ENCODE assay signal across 8 mouse cellular contexts in genomic region chr10:30810967-30811293, GRCm38 (mm10). TPM values are rescaled to one million over a fixed set of nuclear protein-coding genes. Genes with fewer than 3 reads are reported as not detected.
DNase-seq lines count a peak whose midpoint lies in the region; ATAC-seq and TF ChIP-seq lines count a peak whose summit lies in the region.

No protein-coding gene starts in this region.

- WGBS in embryonic facial prominence, embryonic 13.5 days = 4% methylated on average over 11 of the region's 11 CpGs
- WGBS in heart, adult 2 months = 2% methylated on average over 11 of the region's 11 CpGs
- 9% methylated on average over 11 of the region's 11 CpGs for WGBS in limb, embryonic 14.5 days
- WGBS in midbrain, postnatal 0 days = 10% methylated on average over 11 of the region's 11 CpGs

- ATAC-seq in embryonic facial prominence, embryonic 13.5 days (ENCODE audit: insufficient number of reproducible peaks, insufficient read depth, low FRiP score, low TSS enrichment, low read depth) = peak; percentile 76
- ATAC-seq in limb, embryonic 14.5 days (ENCODE audit: low FRiP score, low read depth) = peak; percentile 97
- ATAC-seq in midbrain, postnatal 0 days (ENCODE audit: low FRiP score) = peak; percentile 96

- peak; percentile 90 for DNase-seq in 3T3-L1 (ENCODE audit: low read depth, low spot score)
- DNase-seq in adrenal gland, postnatal 36 days = peak; percentile 60 to 69
- DNase-seq in heart, adult 2 months = peak; percentile 72 to 83
- peak; percentile 79 to 85 for DNase-seq in kidney, adult 8-10 months
- peak; percentile 94 for DNase-seq in limb, embryonic 14.5 days (ENCODE audit: low spot score)
- DNase-seq in midbrain, postnatal 0 days (ENCODE audit: low spot score) = peak; percentile 95
- DNase-seq in spleen, postnatal 14 days (ENCODE audit: low spot score in 2 of 2) = peak; percentile 35 to 62

- H3K79me2 ChIP-seq in heart, adult 2 months (replicated peaks; ENCODE audit: control insufficient read depth, insufficient read depth, low read length) = no peaks in the 10 kb centered on the region

- peak; percentile 75; the same call in 1 of the 2 replicates for TF ChIP-seq EP300 in heart, adult 2 months (IDR thresholded peaks at IDR 0.05; ENCODE audit: insufficient read depth, low read depth, low read length)

- intact Hi-C loops in heart, adult 2 months (cut with DNase I) = loop anchor here (5.0 kb wide), 2 partner anchors 94 to 209 kb away; partner anchors contain the start of gene Trmt11

- H3K9ac ChIP-seq in embryonic facial prominence, embryonic 13.5 days = peak overlapping the region; percentile 56; the same call in 1 of the 2 replicates
- peak overlapping the region; percentile 85 for H3K9ac ChIP-seq in heart, adult 2 months (ENCODE audit: low read depth, low read length)
- H3K9ac ChIP-seq in limb, embryonic 14.5 days (ENCODE audit: low read depth, low read length, severe bottlenecking) = no peak overlapping the region
- peak overlapping the region; percentile 52 for H3K9ac ChIP-seq in midbrain, postnatal 0 days (replicated peaks; ENCODE audit: low read length, poor library complexity, severe bottlenecking)

- peak overlapping the region; percentile 49 for H3K4me3 ChIP-seq in embryonic facial prominence, embryonic 13.5 days
- peak overlapping the region; percentile 56 for H3K4me3 ChIP-seq in heart, adult 2 months
- H3K4me3 ChIP-seq in limb, embryonic 14.5 days (replicated peaks; ENCODE audit: low read length) = peak overlapping the region; percentile 42
- H3K4me3 ChIP-seq in midbrain, postnatal 0 days (ENCODE audit: low read depth, low read length) = peak overlapping the region; percentile 47

- no peak overlapping the region for H3K27ac ChIP-seq in embryonic facial prominence, embryonic 13.5 days
- peak overlapping the region; percentile 30 for H3K27ac ChIP-seq in heart, adult 2 months
- no peak overlapping the region for H3K27ac ChIP-seq in limb, embryonic 14.5 days (replicated peaks; ENCODE audit: low read depth, low read length)
- H3K27ac ChIP-seq in midbrain, postnatal 0 days (ENCODE audit: low read depth, low read length) = peak overlapping the region; percentile 72

- no peaks in the 10 kb centered on the region for H3K27me3 ChIP-seq in embryonic facial prominence, embryonic 13.5 days
- H3K27me3 ChIP-seq in heart, adult 2 months (ENCODE audit: control insufficient read depth, insufficient read depth, low read length) = no peaks in the 10 kb centered on the region
- no peaks in the 10 kb centered on the region for H3K27me3 ChIP-seq in limb, embryonic 14.5 days (ENCODE audit: control insufficient read depth, insufficient read depth, low read length)
- no peaks in the 10 kb centered on the region for H3K27me3 ChIP-seq in midbrain, postnatal 0 days (ENCODE audit: insufficient read depth, low read length)

- peak; percentile 54; the same call in 1 of the 2 replicates for TF ChIP-seq POLR2A in heart, adult 2 months (IDR thresholded peaks at IDR 0.05; ENCODE audit: insufficient read depth, low read depth, low read length)
- no peak for TF ChIP-seq POLR2A in limb, embryonic 14.5 days (IDR thresholded peaks at IDR 0.05; ENCODE audit: borderline replicate concordance, extremely low read depth, insufficient read depth, insufficient read length)

- H3K36me3 ChIP-seq in embryonic facial prominence, embryonic 13.5 days = no peaks in the 10 kb centered on the region
- no peaks in the 10 kb centered on the region for H3K36me3 ChIP-seq in heart, adult 2 months (ENCODE audit: control insufficient read depth, insufficient read depth, low read length)
- H3K36me3 ChIP-seq in limb, embryonic 14.5 days (ENCODE audit: control insufficient read depth, insufficient read depth, low read length) = no peaks in the 10 kb centered on the region
- H3K36me3 ChIP-seq in midbrain, postnatal 0 days (ENCODE audit: insufficient read depth, low read length) = no peaks in the 10 kb centered on the region

- H3K9me3 ChIP-seq in embryonic facial prominence, embryonic 13.5 days = no peaks in the 10 kb centered on the region
- H3K9me3 ChIP-seq in limb, embryonic 14.5 days (ENCODE audit: control insufficient read depth, low read length) = no peaks in the 10 kb centered on the region
- H3K9me3 ChIP-seq in midbrain, postnatal 0 days (ENCODE audit: low read length) = no peaks in the 10 kb centered on the region

- no peaks in the 10 kb centered on the region for H3K4me1 ChIP-seq in embryonic facial prominence, embryonic 13.5 days
- peaks cover 2% of the 10 kb centered on the region for H3K4me1 ChIP-seq in heart, adult 2 months (ENCODE audit: control insufficient read depth, insufficient read depth, low read length)
- no peaks in the 10 kb centered on the region for H3K4me1 ChIP-seq in limb, embryonic 14.5 days (ENCODE audit: control insufficient read depth, insufficient read depth, low read length)
- H3K4me1 ChIP-seq in midbrain, postnatal 0 days (ENCODE audit: insufficient read depth, low read length) = no peaks in the 10 kb centered on the region

- H3K4me2 ChIP-seq in embryonic facial prominence, embryonic 13.5 days = peak overlapping the region; percentile 53
- H3K4me2 ChIP-seq in limb, embryonic 14.5 days (replicated peaks; ENCODE audit: low read depth, low read length, severe bottlenecking) = peak overlapping the region; percentile 47
- H3K4me2 ChIP-seq in midbrain, postnatal 0 days (ENCODE audit: low read depth, low read length, poor library complexity, severe bottlenecking) = peak overlapping the region; percentile 46

- peak; percentile 91 for TF ChIP-seq CTCF in heart, adult 2 months (IDR thresholded peaks at IDR 0.05)
- peak; percentile 89 for TF ChIP-seq CTCF in midbrain, postnatal 0 days (IDR thresholded peaks at IDR 0.05)

RNA-seq across cellular contexts. Expression of gene Ncoa7, which starts 7.8 kb away (rescaled TPM):
- total RNA-seq in adrenal gland, postnatal 36 days (2021) = 10 to 100 TPM; 26.0 to 36.8 TPM
- 8.8 and 10.3 TPM in 2 replicates for polyA plus RNA-seq in embryonic facial prominence, embryonic 13.5 days (2015; fragmentation: Nextera tagmentation; extraction: Ambion mirVana)
- total RNA-seq in heart, adult 2 months (2021) = 1 to 10 TPM; 3.4 to 4.7 TPM
- 1.2 and 1.5 TPM in 2 replicates for polyA plus RNA-seq in heart, adult 2 months (2012; rRNA removed)
- polyA plus RNA-seq in limb, embryonic 14.5 days (2012; rRNA removed) = 8.3 and 9.0 TPM in 2 replicates
- 7.6 and 8.0 TPM in 2 replicates for polyA plus RNA-seq in limb, embryonic 14.5 days (2014; fragmentation: Nextera tagmentation; extraction: Ambion mirVana)
- total RNA-seq in midbrain, postnatal 0 days (2014; rRNA removed) = 22.9 and 28.3 TPM in 2 replicates
- polyA plus RNA-seq in midbrain, postnatal 0 days (2015; fragmentation: Nextera tagmentation; extraction: Ambion mirVana) = 21.7 and 25.8 TPM in 2 replicates

RNA-seq across cellular contexts. Expression of gene Hey2, which starts 31.7 kb away (rescaled TPM):
- total RNA-seq in adrenal gland, postnatal 36 days (2021) = 1 to 10 TPM; 1.1 to 1.4 TPM
- 25.4 and 27.9 TPM in 2 replicates for polyA plus RNA-seq in embryonic facial prominence, embryonic 13.5 days (2015; fragmentation: Nextera tagmentation; extraction: Ambion mirVana)
- total RNA-seq in heart, adult 2 months (2021) = 1 to 10 TPM; 3.8 to 6.8 TPM
- 7.0 and 8.3 TPM in 2 replicates for polyA plus RNA-seq in heart, adult 2 months (2012; rRNA removed)
- polyA plus RNA-seq in limb, embryonic 14.5 days (2012; rRNA removed) = 6.1 and 9.0 TPM in 2 replicates
- 2.6 and 3.1 TPM in 2 replicates for polyA plus RNA-seq in limb, embryonic 14.5 days (2014; fragmentation: Nextera tagmentation; extraction: Ambion mirVana)
- 5.9 and 7.6 TPM in 2 replicates for total RNA-seq in midbrain, postnatal 0 days (2014; rRNA removed)
- polyA plus RNA-seq in midbrain, postnatal 0 days (2015; fragmentation: Nextera tagmentation; extraction: Ambion mirVana) = 2.7 and 2.9 TPM in 2 replicates

Comparison
In these comparisons a context has a peak if more than half of its experiments do, and no peak if none do; other contexts are left out.
1. H3K27ac ChIP-seq: peak in heart, adult 2 months (single experiment) and midbrain, postnatal 0 days (single experiment); none in embryonic facial prominence, embryonic 13.5 days (single experiment) and limb, embryonic 14.5 days (single experiment).
2. Peak in every context shown above with its lines, with median percentiles within 50 percentile points of each other: DNase-seq, ATAC-seq, H3K4me2 ChIP-seq and H3K4me3 ChIP-seq.